Mouse (Mus musculus): ENCODE measurements around the gene Ubl5.

- TF ChIP-seq CTCF (IDR thresholded peaks at IDR 0.05; ENCODE audit: insufficient read depth, low read length) (no peak), POLR2A (IDR thresholded peaks at IDR 0.05; ENCODE audit: borderline replicate concordance, extremely low read depth, low read depth, low read length) (no peak)
Observed at GRCm38 (mm10) chr9:20601270-20601669, 41.4 kb upstream of the Ubl5 start.

Data from lung, adult 2 months (tissue).